Mouse (Mus musculus) liver, embryonic 14.5 days (tissue): ENCODE data around the gene Plin4. TPM values are rescaled to one million over a fixed set of nuclear protein-coding genes. Genes with fewer than 3 reads are reported as not detected.

Experiments used
- ATAC-seq: fragments of 200-750 bp; cut with Nextera tagmentation; 2 replicates; pipeline ENCODE4 v1.8.0; 2017; ENCODE audit warnings: moderate number of reproducible peaks, mild to moderate bottlenecking, moderate library complexity; ENCODE audit not compliant: insufficient read depth
- DNase-seq, 3 experiments: peaks; one replicate each; pipeline ENCODE4 v3.0.0-alpha.2; 2012 to 2013; ENCODE audit warnings: low read depth in 3 of 3, low spot score in 3 of 3
- H3K27ac ChIP-seq: fragments of 300-500 bp; sonication (generic); 2 replicates; pipeline ENCODE4 v1.5.1; 2014; ENCODE audit warnings: moderate library complexity, mild to moderate bottlenecking, control low read depth, inconsistent platforms
- H3K27me3 ChIP-seq: fragments of 300-500 bp; sonication (generic); 2 replicates; pipeline ENCODE4 v1.6.1; 2014; ENCODE audit warnings: mild to moderate bottlenecking, low read length, moderate library complexity; ENCODE audit not compliant: control insufficient read depth, insufficient read depth
- H3K36me3 ChIP-seq: fragments of 300-500 bp; sonication (generic); replicated peaks from 2 replicates; pipeline ENCODE4 v1.6.1; 2014; ENCODE audit warnings: low read depth; ENCODE audit not compliant: control insufficient read depth, insufficient read depth
- H3K4me1 ChIP-seq, 2 experiments: fragments of 200-500 bp in 1 of 2; fragments of 300-500 bp in 1 of 2; sonication (generic) in 1 of 2; replicated peaks; 2 replicates each; pipeline ENCODE4 v1.6.1; 2012 to 2014; ENCODE audit warnings: antibody characterized with exemption in 1 of 2, inconsistent platforms in 1 of 2, low read length in 1 of 2; ENCODE audit not compliant: control insufficient read depth in 2 of 2, insufficient read depth in 2 of 2
- H3K4me2 ChIP-seq: fragments of 300-500 bp; sonication (generic); 2 replicates; pipeline ENCODE4 v1.6.1; 2014; ENCODE audit warnings: low read depth, mild to moderate bottlenecking, control low read depth, moderate library complexity
- H3K4me3 ChIP-seq, 2 experiments: fragments of 200-500 bp in 1 of 2; fragments of 300-500 bp in 1 of 2; sonication (generic) in 1 of 2; 2 replicates each; pipeline ENCODE4 v1.5.1; 2012 to 2014; ENCODE audit warnings: low read depth in 2 of 2, low read length in 2 of 2, mild to moderate bottlenecking in 2 of 2, control low read depth in 1 of 2, inconsistent platforms in 1 of 2, moderate library complexity in 1 of 2; ENCODE audit not compliant: insufficient read depth in 1 of 2
- H3K9ac ChIP-seq: fragments of 300-500 bp; sonication (generic); replicated peaks from 2 replicates; pipeline ENCODE4 v1.6.1; 2014; ENCODE audit warnings: mild to moderate bottlenecking, control low read depth, moderate library complexity
- H3K9me3 ChIP-seq: fragments of 300-500 bp; sonication (generic); 2 replicates; pipeline ENCODE4 v1.6.1; 2016; ENCODE audit warnings: low read length, mixed read lengths; ENCODE audit not compliant: control insufficient read depth
- CTCF ChIP-seq: IDR thresholded peaks from 2 replicates; pipeline ENCODE4 v1.5.1; 2016; ENCODE audit warnings: antibody characterized with exemption, low read depth, control low read depth
- EP300 ChIP-seq: IDR thresholded peaks from 2 replicates; pipeline ENCODE4 v1.6.1; 2016; ENCODE audit warnings: antibody characterized with exemption, low read depth
- WGBS: fragments of 180-500 bp; shearing (Covaris S2); extraction: QIAGEN DNeasy Blood & Tissue Kit; methylation state at CpG from one replicate; pipeline ENCODE4 v1.1.7; 2014; ENCODE audit not compliant: insufficient replicate concordance; 5-methylcytosine and 5-hydroxymethylcytosine counted together
- polyA plus RNA-seq, 2 experiments: library from polyadenylated mRNA; depleted of rRNA in 1 of 2; stranded (reverse) in 1 of 2; unstranded in 1 of 2; fragments of >200 nt; fragmentation: Nextera tagmentation in 1 of 2; extraction: Ambion mirVana in 1 of 2; gene quantifications; 2 replicates each; pipeline versions ENCODE4 v1.2.1 to v1.2.3; 2012 to 2014

Plin4 gene
- polyA plus RNA-seq, 2 experiments = 0.01 to 0.03 TPM

GRCm38 (mm10) chr17:56139858-56140595 is 30.4 kb upstream of the Plin4 start, which contains the start of gene Sema6b:
Gene Sema6b (minus strand): TSS chr17:56140343.
- no peaks in the 10 kb centered on the region for H3K9me3 ChIP-seq
- H3K27me3 ChIP-seq = peaks cover 35% of the 10 kb centered on the region
- peaks cover 0 to under 1% of the 10 kb centered on the region in 2 experiments; a peak in 1 of 4 replicates for H3K4me1 ChIP-seq
- H3K27ac ChIP-seq = no peak within 1 kb of the TSS
- WGBS = 2% methylated on average over 78 of the region's 79 CpGs
- no peaks in the 10 kb centered on the region for H3K36me3 ChIP-seq
- no peak for DNase-seq
- peak within 1 kb of the TSS; percentile 75 for H3K4me2 ChIP-seq
- H3K9ac ChIP-seq = no peak within 1 kb of the TSS
- TF ChIP-seq EP300 (no peak), CTCF (0 out of 2 replicates have a peak, but pooled peaks have one; percentile 5)
- peak within 1 kb of the TSS; percentile 33 to 57 for H3K4me3 ChIP-seq
- peak; percentile 65 for ATAC-seq

DNA sequence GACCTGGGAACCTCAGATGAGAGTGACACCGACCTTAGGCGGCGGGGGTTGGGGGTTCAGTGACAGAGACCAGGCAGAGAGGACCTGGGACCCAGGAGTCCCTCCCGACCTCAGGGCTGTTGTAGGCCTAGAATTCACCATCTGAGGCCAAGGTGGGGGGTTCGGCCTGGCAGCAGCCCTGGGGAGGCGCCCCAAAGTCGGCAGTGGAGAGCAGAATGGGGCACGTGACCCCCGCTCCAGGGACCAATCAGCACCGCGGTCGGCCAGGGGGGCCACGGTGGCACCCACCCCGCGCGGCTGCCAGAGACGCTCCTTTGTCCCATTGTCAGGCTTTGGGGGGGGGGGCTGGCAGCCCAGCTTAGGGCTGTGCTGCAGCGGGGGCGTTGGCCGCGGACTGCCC is 29.8 kb upstream of the Plin4 start:
- Histone ChIP-seq H3K9me3 (no peaks in the 10 kb centered on the region), H3K4me3 (peak overlapping the region in 1 of 2 experiments; percentile 57; a peak in 3 of 4 replicates), H3K4me2 (peak overlapping the region; percentile 75), H3K9ac (no peak overlapping the region), H3K27me3 (peaks cover 35% of the 10 kb centered on the region), H3K36me3 (no peaks in the 10 kb centered on the region), H3K27ac (no peak overlapping the region), H3K4me1 (peaks cover 0 to 4% of the 10 kb centered on the region in 2 experiments; a peak in 1 of 4 replicates)
- no peak for DNase-seq
- WGBS = 9% methylated on average over 17 of the region's 21 CpGs
- no peak for ATAC-seq
- TF ChIP-seq CTCF (no peak), EP300 (no peak)

DNA sequence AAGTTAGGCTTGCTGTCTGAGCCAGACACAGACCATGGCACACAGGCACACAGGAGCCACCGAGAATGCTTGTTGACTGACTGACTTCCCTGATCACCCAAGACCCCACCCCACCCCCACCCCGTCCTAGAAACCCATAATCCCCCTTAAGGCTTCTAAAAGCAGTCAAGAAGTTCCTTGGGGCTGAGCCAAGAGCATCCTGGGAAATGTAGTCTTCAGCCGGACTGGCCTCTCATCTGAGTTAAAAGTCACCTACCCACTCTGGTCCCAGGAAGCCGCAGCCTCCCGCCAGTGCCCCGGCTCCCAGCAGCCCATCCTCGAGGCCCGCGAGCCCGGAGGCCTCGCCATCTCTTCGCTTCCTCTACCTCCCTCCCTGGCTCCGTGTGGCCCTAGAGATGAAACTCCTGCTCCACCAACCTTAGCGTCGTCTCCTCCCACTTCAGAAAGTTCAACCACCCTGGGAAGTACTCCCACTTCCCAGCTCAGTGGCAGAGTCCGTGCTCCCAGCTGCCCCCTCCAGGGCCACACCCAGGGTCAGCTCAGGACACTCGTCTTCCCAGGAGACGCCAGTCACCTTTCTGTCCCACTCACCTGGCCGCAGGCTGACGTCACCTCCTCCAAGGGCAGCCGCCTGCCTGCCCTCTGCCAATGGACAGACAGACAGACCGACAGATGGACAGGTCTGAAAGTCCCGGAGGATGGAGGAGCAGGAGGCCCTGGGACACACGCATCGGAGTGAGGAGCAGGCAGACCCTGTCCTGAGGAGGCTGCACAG is 28.4 kb upstream of the Plin4 start:
- H3K4me2 ChIP-seq = no peak overlapping the region
- DNase-seq (no peak), ATAC-seq (no peak)
- no peak overlapping the region for H3K4me3 ChIP-seq
- H3K9me3 ChIP-seq = no peaks in the 10 kb centered on the region
- no peak overlapping the region for H3K9ac ChIP-seq
- H3K4me1 ChIP-seq = peaks cover 3 to 11% of the 10 kb centered on the region in 2 experiments; a peak in 3 of 4 replicates
- H3K27me3 ChIP-seq = peaks cover 35% of the 10 kb centered on the region
- TF ChIP-seq EP300 = no peak
- TF ChIP-seq CTCF = no peak
- no peak overlapping the region for H3K27ac ChIP-seq
- no peaks in the 10 kb centered on the region for H3K36me3 ChIP-seq
- WGBS = 32% methylated on average over 25 of the region's 25 CpGs

GRCm38 (mm10) chr17:56136558-56136957 is 27.0 kb upstream of the Plin4 start:
- ATAC-seq (no peak), DNase-seq (no peak)
- H3K4me3 ChIP-seq = no peak overlapping the region
- 58% methylated on average over 7 of the region's 7 CpGs for WGBS
- no peaks in the 10 kb centered on the region for H3K9me3 ChIP-seq
- peaks cover 4 to 12% of the 10 kb centered on the region in 2 experiments; a peak in 3 of 4 replicates for H3K4me1 ChIP-seq
- no peak overlapping the region for H3K9ac ChIP-seq
- no peaks in the 10 kb centered on the region for H3K36me3 ChIP-seq
- TF ChIP-seq EP300 (no peak), CTCF (no peak)
- H3K4me2 ChIP-seq = no peak overlapping the region
- H3K27me3 ChIP-seq = peaks cover 27% of the 10 kb centered on the region
- no peak overlapping the region for H3K27ac ChIP-seq
